Mouse (Mus musculus) hindbrain, embryonic 16.5 days (tissue): ENCODE measurements around the gene Mog. TPM values are rescaled to one million over a fixed set of nuclear protein-coding genes. Genes with fewer than 3 reads are reported as not detected.
A peak's percentile ranks its signal among the peaks of the same experiment; 100 is the strongest.

ENCODE experiments used
- ATAC-seq: fragments of 200-750 bp; cut with Nextera tagmentation; 2 replicates; pipeline ENCODE4 v1.8.0; 2017; ENCODE audit warnings: moderate TSS enrichment, moderate library complexity
- H3K27ac ChIP-seq: fragments of 300-500 bp; sonication (generic); 2 replicates; pipeline ENCODE4 v1.5.1; 2014; ENCODE audit warnings: low read depth, mild to moderate bottlenecking, control low read depth, low read length, moderate library complexity
- H3K27me3 ChIP-seq: fragments of 300-500 bp; sonication (generic); replicated peaks from 2 replicates; pipeline ENCODE4 v1.6.1; 2014; ENCODE audit warnings: low read length; ENCODE audit not compliant: control insufficient read depth, insufficient read depth
- H3K36me3 ChIP-seq: fragments of 300-500 bp; sonication (generic); 2 replicates; pipeline ENCODE4 v1.6.1; 2014; ENCODE audit warnings: mild to moderate bottlenecking, low read length, moderate library complexity, mixed read lengths; ENCODE audit not compliant: control insufficient read depth, insufficient read depth
- H3K4me1 ChIP-seq: fragments of 300-500 bp; sonication (generic); 2 replicates; pipeline ENCODE4 v1.6.1; 2014; ENCODE audit warnings: low read depth, low read length; ENCODE audit not compliant: control insufficient read depth, insufficient read depth
- H3K4me2 ChIP-seq: fragments of 300-500 bp; sonication (generic); 2 replicates; pipeline ENCODE4 v1.6.1; 2014; ENCODE audit warnings: mild to moderate bottlenecking, low read length, control low read depth, moderate library complexity
- H3K4me3 ChIP-seq: fragments of 300-500 bp; sonication (generic); 2 replicates; pipeline ENCODE4 v1.5.1; 2014; ENCODE audit warnings: mild to moderate bottlenecking, low read length, control low read depth, moderate library complexity
- H3K9ac ChIP-seq: fragments of 300-500 bp; sonication (generic); 2 replicates; pipeline ENCODE4 v1.6.1; 2014; ENCODE audit warnings: low read depth, mild to moderate bottlenecking, control low read depth, low read length, moderate library complexity
- H3K9me3 ChIP-seq: fragments of 300-500 bp; sonication (generic); 2 replicates; pipeline ENCODE4 v1.6.1; 2014; ENCODE audit warnings: mild to moderate bottlenecking, low read length, moderate library complexity; ENCODE audit not compliant: control insufficient read depth
- WGBS: fragments of 180-500 bp; shearing (Covaris S2); extraction: QIAGEN DNeasy Blood & Tissue Kit; methylation state at CpG from one replicate; pipeline ENCODE4 v1.1.7; 2014; 5-methylcytosine and 5-hydroxymethylcytosine counted together
- polyA plus RNA-seq: library from polyadenylated mRNA; unstranded; fragments of >200 nt; fragmentation: Nextera tagmentation; extraction: Ambion mirVana; gene quantifications from 2 replicates; pipeline ENCODE4 v1.2.1, GENCODE M21; 2015

The Mog gene
- polyA plus RNA-seq = 1.6 and 1.9 TPM in 2 replicates

- 76% methylated on average over 9 of the region's 9 CpGs for WGBS
- ATAC-seq = no peak
These were observed at the start of gene Mog for GRCm38 (mm10) chr17:37022628-37023576. Gene Mog, minus strand, starts transcription at chr17:37023398.

GRCm38 (mm10) chr17:37072730-37073276, 49.6 kb upstream of the Mog start:
- WGBS = 35% methylated on average over 11 of the region's 11 CpGs
- ATAC-seq = no peak
- 0 out of 2 replicates have a peak overlapping the region, but pooled peaks have one; percentile 20 for H3K9ac ChIP-seq
- peaks cover 35% of the 10 kb centered on the region for H3K36me3 ChIP-seq
- peak overlapping the region; percentile 21; the same call in 1 of the 2 replicates for H3K27ac ChIP-seq
- H3K4me1 ChIP-seq = no peaks in the 10 kb centered on the region
- H3K4me3 ChIP-seq = no peak overlapping the region
- H3K27me3 ChIP-seq = no peaks in the 10 kb centered on the region
- H3K9me3 ChIP-seq = no peaks in the 10 kb centered on the region
- no peak overlapping the region for H3K4me2 ChIP-seq

More at GRCm38 (mm10) chr17:37022628-37023576, at the start of gene Mog:
- no peak within 1 kb of the TSS for H3K4me3 ChIP-seq
- no peaks in the 10 kb centered on the region for H3K4me1 ChIP-seq
- no peak within 1 kb of the TSS for H3K4me2 ChIP-seq
- H3K27me3 ChIP-seq = no peaks in the 10 kb centered on the region
- H3K9me3 ChIP-seq = no peaks in the 10 kb centered on the region
- no peak within 1 kb of the TSS for H3K9ac ChIP-seq
- no peaks in the 10 kb centered on the region for H3K36me3 ChIP-seq
- no peak within 1 kb of the TSS for H3K27ac ChIP-seq

- no peaks in the 10 kb centered on the region for H3K4me1 ChIP-seq
- H3K36me3 ChIP-seq = peaks cover 41% of the 10 kb centered on the region
- H3K9me3 ChIP-seq = no peaks in the 10 kb centered on the region
- peak overlapping the region; percentile 21; the same call in 1 of the 2 replicates for H3K27ac ChIP-seq
- no peak overlapping the region for H3K4me3 ChIP-seq
- ATAC-seq = peak; percentile 61
- no peak overlapping the region for H3K4me2 ChIP-seq
- WGBS = 45% methylated on average over 12 of the region's 12 CpGs
- 0 out of 2 replicates have a peak overlapping the region, but pooled peaks have one; percentile 6 for H3K9ac ChIP-seq
- no peaks in the 10 kb centered on the region for H3K27me3 ChIP-seq
These were observed 49.0 kb upstream of the Mog start for GRCm38 (mm10) chr17:37072080-37072729.

GRCm38 (mm10) chr17:37070121-37070520, 46.9 kb upstream of the Mog start:
- ATAC-seq = no peak

GRCm38 (mm10) chr17:37067861-37068260, 44.7 kb upstream of the Mog start:
- H3K9ac ChIP-seq = no peak overlapping the region
- H3K4me3 ChIP-seq = no peak overlapping the region
- no peak overlapping the region; the same call in 1 of the 2 replicates for H3K27ac ChIP-seq
- H3K9me3 ChIP-seq = no peaks in the 10 kb centered on the region
- H3K4me1 ChIP-seq = no peaks in the 10 kb centered on the region
- WGBS = 80% methylated on average over 1 of the region's 1 CpGs
- no peak overlapping the region for H3K4me2 ChIP-seq
- ATAC-seq = peak; percentile 34; the same call in 1 of the 2 replicates
- H3K27me3 ChIP-seq = no peaks in the 10 kb centered on the region
- peaks cover 67% of the 10 kb centered on the region for H3K36me3 ChIP-seq

More at GRCm38 (mm10) chr17:37070121-37070520, 46.9 kb upstream of the Mog start:
- Histone ChIP-seq H3K27ac (no peak overlapping the region), H3K36me3 (peaks cover 52% of the 10 kb centered on the region), H3K27me3 (no peaks in the 10 kb centered on the region), H3K9ac (no peak overlapping the region), H3K4me3 (no peak overlapping the region), H3K4me2 (no peak overlapping the region), H3K9me3 (no peaks in the 10 kb centered on the region), H3K4me1 (no peaks in the 10 kb centered on the region)
- 89% methylated on average over 8 of the region's 8 CpGs for WGBS

- Histone ChIP-seq H3K4me2 (no peak overlapping the region), H3K27me3 (no peaks in the 10 kb centered on the region), H3K4me3 (no peak overlapping the region), H3K4me1 (no peaks in the 10 kb centered on the region), H3K36me3 (peaks cover 73% of the 10 kb centered on the region), H3K27ac (no peak overlapping the region), H3K9me3 (no peaks in the 10 kb centered on the region), H3K9ac (no peak overlapping the region)
- 98% methylated on average over 2 of the region's 2 CpGs for WGBS
- no peak for ATAC-seq
These were observed 42.8 kb upstream of the Mog start for GRCm38 (mm10) chr17:37065993-37066392.

GRCm38 (mm10) chr17:37063686-37064495, 40.7 kb upstream of the Mog start:
- 69% methylated on average over 11 of the region's 11 CpGs for WGBS
- Histone ChIP-seq H3K4me2 (no peak overlapping the region), H3K27ac (no peak overlapping the region), H3K4me1 (no peaks in the 10 kb centered on the region), H3K9me3 (no peaks in the 10 kb centered on the region), H3K4me3 (no peak overlapping the region), H3K9ac (no peak overlapping the region), H3K27me3 (no peaks in the 10 kb centered on the region), H3K36me3 (peaks cover 57% of the 10 kb centered on the region)
- ATAC-seq = no peak

GRCm38 (mm10) chr17:37063063-37063462, 39.9 kb upstream of the Mog start:
- no peak overlapping the region for H3K9ac ChIP-seq
- H3K36me3 ChIP-seq = peaks cover 52% of the 10 kb centered on the region
- no peak overlapping the region for H3K4me3 ChIP-seq
- ATAC-seq = no peak
- no peaks in the 10 kb centered on the region for H3K9me3 ChIP-seq
- no peaks in the 10 kb centered on the region for H3K27me3 ChIP-seq
- H3K27ac ChIP-seq = no peak overlapping the region
- 75% methylated on average over 10 of the region's 10 CpGs for WGBS
- no peak overlapping the region for H3K4me2 ChIP-seq
- no peaks in the 10 kb centered on the region for H3K4me1 ChIP-seq
